Mouse (Mus musculus): ENCODE results near the gene Hoxd10. TPM values are rescaled to one million over a fixed set of nuclear protein-coding genes. Genes with fewer than 3 reads are reported as not detected.

Gene Hoxd10
- polyA plus RNA-seq, 1 experiment from 2014 or later, result 0.13 TPM

- ATAC-seq (no peak), DNase-seq (ENCODE audit: low read depth, low spot score) (no peak)
- ChIA-PET POLR2A (no interaction called here), CTCF (no interaction called here)
- no peaks in the 10 kb centered on the region for H3K27me3 ChIP-seq
- in situ Hi-C loops (cut with MboI; ENCODE audit: low pct_unique_long_range_greater_than_20kb), result no loop called here
- no peak for TF ChIP-seq CTCF (IDR thresholded peaks at IDR 0.05)
Observed at GRCm38 (mm10) chr2:74722949-74723348, 31.2 kb downstream of the Hoxd10 start.

GRCm38 (mm10) chr2:74724244-74725015, 32.7 kb downstream of the Hoxd10 start:
- TF ChIP-seq CTCF (IDR thresholded peaks at IDR 0.05), result no peak
- ChIA-PET CTCF (interaction anchor here (0.7 kb wide), 1 partner anchor 426 kb away, joined by 3 read pairs; no protein-coding TSS in a partner anchor), POLR2A (no interaction called here)
- in situ Hi-C loops (cut with MboI; ENCODE audit: low pct_unique_long_range_greater_than_20kb), result no loop called here
- H3K27me3 ChIP-seq, result no peaks in the 10 kb centered on the region
- DNase-seq (ENCODE audit: low read depth, low spot score) (no peak), ATAC-seq (no peak)

GRCm38 (mm10) chr2:74725171-74725570, 33.4 kb downstream of the Hoxd10 start:
- DNase-seq (ENCODE audit: low read depth, low spot score) (no peak), ATAC-seq (no peak)
- in situ Hi-C loops (cut with MboI; ENCODE audit: low pct_unique_long_range_greater_than_20kb), result no loop called here
- ChIA-PET POLR2A (no interaction called here), CTCF (no interaction called here)
- H3K27me3 ChIP-seq, result no peaks in the 10 kb centered on the region
- no peak for TF ChIP-seq CTCF (IDR thresholded peaks at IDR 0.05)

GRCm38 (mm10) chr2:74726551-74726950, 34.8 kb downstream of the Hoxd10 start, which contains the start of gene Gm28230:
Gene Gm28230 (plus strand): TSS chr2:74726728.
- in situ Hi-C loops (cut with MboI; ENCODE audit: low pct_unique_long_range_greater_than_20kb), result no loop called here
- CTCF ChIA-PET, result no interaction called here
- no peak for ATAC-seq
- no peak for DNase-seq (ENCODE audit: low read depth, low spot score)
- H3K27me3 ChIP-seq, result no peaks in the 10 kb centered on the region
- no peak for TF ChIP-seq CTCF (IDR thresholded peaks at IDR 0.05)
- POLR2A ChIA-PET, result no interaction called here

- no peak for TF ChIP-seq CTCF (IDR thresholded peaks at IDR 0.05)
- ChIA-PET POLR2A (no interaction called here), CTCF (no interaction called here)
- ATAC-seq (no peak), DNase-seq (ENCODE audit: low read depth, low spot score) (no peak)
- in situ Hi-C loops (cut with MboI; ENCODE audit: low pct_unique_long_range_greater_than_20kb), result no loop called here
- no peaks in the 10 kb centered on the region for H3K27me3 ChIP-seq
Observed at GRCm38 (mm10) chr2:74726973-74727639, 35.4 kb downstream of the Hoxd10 start.

GRCm38 (mm10) chr2:74727640-74728302, 36.0 kb downstream of the Hoxd10 start:
- in situ Hi-C loops (cut with MboI; ENCODE audit: low pct_unique_long_range_greater_than_20kb), result no loop called here
- TF ChIP-seq CTCF (IDR thresholded peaks at IDR 0.05), result no peak
- POLR2A ChIA-PET, result no interaction called here
- DNase-seq (ENCODE audit: low read depth, low spot score) (no peak), ATAC-seq (no peak)
- H3K27me3 ChIP-seq, result no peaks in the 10 kb centered on the region
- CTCF ChIA-PET, result no interaction called here

GRCm38 (mm10) chr2:74728303-74728680, 36.6 kb downstream of the Hoxd10 start:
- POLR2A ChIA-PET, result no interaction called here
- CTCF ChIA-PET, result no interaction called here
- ATAC-seq (no peak), DNase-seq (ENCODE audit: low read depth, low spot score) (no peak)
- in situ Hi-C loops (cut with MboI; ENCODE audit: low pct_unique_long_range_greater_than_20kb), result no loop called here
- H3K27me3 ChIP-seq, result no peaks in the 10 kb centered on the region
- no peak for TF ChIP-seq CTCF (IDR thresholded peaks at IDR 0.05)

- no peak for DNase-seq (ENCODE audit: low read depth, low spot score)
- CTCF ChIA-PET, result no interaction called here
- TF ChIP-seq CTCF (IDR thresholded peaks at IDR 0.05), result no peak
- H3K27me3 ChIP-seq, result no peaks in the 10 kb centered on the region
- POLR2A ChIA-PET, result interaction anchor here (0.6 kb wide), 1 partner anchor 555 kb away, joined by 4 read pairs; no protein-coding TSS in a partner anchor
- ATAC-seq, result no peak
- in situ Hi-C loops (cut with MboI; ENCODE audit: low pct_unique_long_range_greater_than_20kb), result no loop called here
Observed at GRCm38 (mm10) chr2:74730331-74730730, 38.6 kb downstream of the Hoxd10 start.

- no peak for TF ChIP-seq CTCF (IDR thresholded peaks at IDR 0.05)
- DNase-seq (ENCODE audit: low read depth, low spot score) (no peak), ATAC-seq (no peak)
- H3K27me3 ChIP-seq, result no peaks in the 10 kb centered on the region
- ChIA-PET CTCF (no interaction called here), POLR2A (no interaction called here)
- in situ Hi-C loops (cut with MboI; ENCODE audit: low pct_unique_long_range_greater_than_20kb), result no loop called here
Observed at GRCm38 (mm10) chr2:74731055-74731454, 39.3 kb downstream of the Hoxd10 start.

GRCm38 (mm10) chr2:74731799-74732512, 40.2 kb downstream of the Hoxd10 start:
- ChIA-PET POLR2A (no interaction called here), CTCF (no interaction called here)
- DNase-seq (ENCODE audit: low read depth, low spot score) (no peak), ATAC-seq (no peak)
- TF ChIP-seq CTCF (IDR thresholded peaks at IDR 0.05), result no peak
- in situ Hi-C loops (cut with MboI; ENCODE audit: low pct_unique_long_range_greater_than_20kb), result no loop called here
- H3K27me3 ChIP-seq, result no peaks in the 10 kb centered on the region

Measured in Patski (cell line).